Mouse (Mus musculus): Measurements from ENCODE around the gene Aff1.
A peak's percentile ranks its signal among the peaks of the same experiment; 100 is the strongest.

The Aff1 gene

GRCm38 (mm10) chr5:103693041-103693641 lies 967 bp downstream of the Aff1 start:
- peak; percentile 10 for DNase-seq (ENCODE audit: low spot score)

GRCm38 (mm10) chr5:103694094-103694493 lies 1.9 kb downstream of the Aff1 start:
- DNase-seq (ENCODE audit: low spot score) = no peak

GRCm38 (mm10) chr5:103697875-103698491 lies 5.8 kb downstream of the Aff1 start:
- no peak for DNase-seq (ENCODE audit: low spot score)

GRCm38 (mm10) chr5:103698577-103698976 lies 6.4 kb downstream of the Aff1 start:
- no peak for DNase-seq (ENCODE audit: low spot score)

- no peak for DNase-seq (ENCODE audit: low spot score)
Measured at GRCm38 (mm10) chr5:103699537-103699936, 7.4 kb downstream of the Aff1 start.

- no peak for DNase-seq (ENCODE audit: low spot score)
Measured at GRCm38 (mm10) chr5:103700661-103701060, 8.5 kb downstream of the Aff1 start.

GRCm38 (mm10) chr5:103701466-103701865 lies 9.3 kb downstream of the Aff1 start:
- no peak for DNase-seq (ENCODE audit: low spot score)

- DNase-seq (ENCODE audit: low spot score) = no peak
Measured at GRCm38 (mm10) chr5:103702527-103702926, 10.4 kb downstream of the Aff1 start.

GRCm38 (mm10) chr5:103705331-103705730 lies 13.2 kb downstream of the Aff1 start:
- no peak for DNase-seq (ENCODE audit: low spot score)

GRCm38 (mm10) chr5:103705874-103706273 lies 13.7 kb downstream of the Aff1 start:
- DNase-seq (ENCODE audit: low spot score) = no peak

GRCm38 (mm10) chr5:103709044-103709443 lies 16.9 kb downstream of the Aff1 start:
- DNase-seq (ENCODE audit: low spot score) = no peak

GRCm38 (mm10) chr5:103711886-103712285 lies 19.7 kb downstream of the Aff1 start:
- no peak for DNase-seq (ENCODE audit: low spot score)

- DNase-seq (ENCODE audit: low spot score) = no peak
Measured at GRCm38 (mm10) chr5:103713422-103713821, 21.2 kb downstream of the Aff1 start.

GRCm38 (mm10) chr5:103714943-103715342 lies 22.8 kb downstream of the Aff1 start:
- DNase-seq (ENCODE audit: low spot score) = no peak

- no peak for DNase-seq (ENCODE audit: low spot score)
Measured at GRCm38 (mm10) chr5:103716824-103717342, 24.7 kb downstream of the Aff1 start.

- DNase-seq (ENCODE audit: low spot score) = no peak
Measured at GRCm38 (mm10) chr5:103719131-103719530, 27.0 kb downstream of the Aff1 start.

- DNase-seq (ENCODE audit: low spot score) = no peak
Measured at GRCm38 (mm10) chr5:103719851-103720250, 27.7 kb downstream of the Aff1 start.

GRCm38 (mm10) chr5:103720967-103721366 lies 28.8 kb downstream of the Aff1 start:
- no peak for DNase-seq (ENCODE audit: low spot score)

- no peak for DNase-seq (ENCODE audit: low spot score)
Measured at GRCm38 (mm10) chr5:103721490-103721889, 29.3 kb downstream of the Aff1 start.

GRCm38 (mm10) chr5:103722721-103723120 lies 30.5 kb downstream of the Aff1 start:
- DNase-seq (ENCODE audit: low spot score) = no peak

- no peak for DNase-seq (ENCODE audit: low spot score)
Measured at GRCm38 (mm10) chr5:103724384-103724783, 32.2 kb downstream of the Aff1 start.

- DNase-seq (ENCODE audit: low spot score) = no peak
Measured at GRCm38 (mm10) chr5:103724823-103725222, 32.6 kb downstream of the Aff1 start.

GRCm38 (mm10) chr5:103725268-103726149 lies 33.3 kb downstream of the Aff1 start:
- DNase-seq (ENCODE audit: low spot score) = no peak

Data from ovary, postnatal 10 days (tissue).